Mouse (Mus musculus) Muller cell, postnatal 12 days (primary cell): ENCODE results near the gene S1pr3.

Source experiments
- DNase-seq: peaks from one replicate; pipeline ENCODE4 v3.0.0-alpha.2; 2015; ENCODE audit errors: inconsistent ontology term

S1pr3 gene

DNA sequence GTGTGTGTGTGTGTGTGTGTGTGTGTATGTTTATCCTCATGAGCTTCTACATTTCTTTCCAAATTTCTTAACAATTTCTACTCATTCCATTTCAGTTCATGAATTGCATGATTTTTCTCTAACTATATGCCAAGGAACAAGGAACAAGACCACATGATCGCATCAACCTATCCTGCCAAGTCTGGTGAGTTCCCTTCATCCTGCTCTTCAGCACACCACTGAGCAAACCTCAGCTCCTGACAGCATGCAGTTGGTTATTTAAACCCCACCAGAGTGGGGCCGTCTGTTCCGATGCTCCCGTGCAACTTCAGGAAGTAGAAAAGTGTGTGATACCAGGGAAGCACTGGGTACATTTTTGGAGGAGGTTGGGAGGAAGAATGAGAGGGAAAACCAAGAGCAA is 38.1 kb downstream of the S1pr3 start:
- DNase-seq = no peak

DNA sequence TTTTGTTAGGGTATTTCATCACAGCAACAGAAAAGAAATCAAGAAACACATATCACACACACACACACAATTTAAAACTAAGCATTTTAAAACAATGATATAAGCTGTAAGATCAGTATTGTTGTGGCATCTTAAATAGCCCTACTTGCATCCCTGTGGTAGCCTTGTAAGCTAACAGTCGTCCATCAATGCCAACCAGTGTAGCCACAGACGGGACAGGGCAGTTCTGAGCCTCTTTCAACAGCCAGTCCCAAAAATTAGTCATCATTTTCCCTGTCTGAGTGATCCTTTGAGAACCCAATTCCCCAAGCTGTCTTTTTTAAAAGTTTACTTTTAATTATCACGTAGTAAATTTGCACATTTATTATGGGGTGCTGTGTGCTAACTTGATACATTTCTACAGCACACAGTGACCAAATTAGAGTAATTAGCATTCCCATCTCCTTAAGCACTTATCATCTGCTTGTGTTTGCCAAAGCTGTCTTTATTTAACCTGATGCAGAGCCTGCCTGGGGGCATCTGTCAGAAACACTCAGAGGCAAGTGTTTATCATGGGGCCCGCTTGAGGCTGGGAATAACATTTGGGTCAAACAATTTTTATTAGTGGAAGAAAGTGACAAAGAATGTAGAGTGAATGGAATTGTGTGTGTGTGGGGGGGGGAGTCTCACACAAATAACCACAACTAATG is 47.9 kb downstream of the S1pr3 start:
- DNase-seq = peak; percentile 77

DNA sequence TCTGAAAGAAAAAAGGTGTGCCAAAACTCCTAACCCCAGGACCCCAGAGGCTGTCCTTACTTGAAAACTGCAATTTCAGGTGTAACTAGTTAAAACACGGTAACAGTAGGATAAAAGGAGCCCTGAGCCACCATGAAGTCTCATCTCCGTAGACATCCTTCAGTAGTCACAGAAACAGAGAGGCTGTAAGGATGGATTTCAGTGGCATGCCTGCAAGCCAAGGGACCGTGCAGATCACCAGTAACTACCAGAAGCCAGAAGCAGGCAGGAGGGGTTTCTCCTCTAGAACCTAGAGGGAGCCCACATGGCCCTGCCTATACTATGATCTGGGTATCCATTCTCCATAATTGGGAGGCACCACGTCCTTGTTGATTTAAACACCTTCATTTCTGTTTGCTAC is 55.9 kb downstream of the S1pr3 start:
- DNase-seq = no peak

DNA sequence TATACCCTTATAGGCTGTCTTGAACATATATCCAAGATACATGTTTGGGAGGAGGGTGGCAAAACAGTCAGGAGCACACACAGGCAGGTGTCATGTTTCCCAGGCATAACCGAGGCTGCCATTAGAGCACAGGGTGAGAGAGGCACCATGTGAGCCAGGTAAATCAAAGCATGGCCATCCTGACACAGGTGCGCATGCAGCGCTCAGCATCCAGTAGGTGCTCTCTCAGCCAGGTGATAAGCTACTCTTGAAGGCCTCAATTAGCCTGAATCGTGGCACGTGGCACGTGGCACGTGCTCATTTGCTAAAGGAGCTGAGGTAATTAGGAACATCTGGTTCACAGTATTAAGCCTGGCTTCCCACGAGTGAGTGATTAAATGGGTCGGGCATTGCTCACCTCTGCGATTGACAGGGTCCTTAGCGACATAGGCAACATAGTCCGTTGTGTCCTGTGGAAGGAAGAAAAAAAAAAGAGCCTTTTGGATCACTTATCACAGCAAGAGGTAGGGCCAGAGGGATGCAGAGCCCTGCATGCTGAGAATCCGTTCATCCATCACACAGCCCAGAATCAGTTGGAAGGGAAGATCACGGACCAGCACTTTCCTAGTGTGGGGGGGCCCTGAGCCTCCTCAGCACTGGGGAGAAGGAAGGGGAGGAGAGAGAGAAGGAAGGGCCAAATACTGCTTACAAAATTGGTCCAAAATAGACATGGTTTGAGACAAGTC is 57.8 kb downstream of the S1pr3 start:
- DNase-seq = no peak

DNA sequence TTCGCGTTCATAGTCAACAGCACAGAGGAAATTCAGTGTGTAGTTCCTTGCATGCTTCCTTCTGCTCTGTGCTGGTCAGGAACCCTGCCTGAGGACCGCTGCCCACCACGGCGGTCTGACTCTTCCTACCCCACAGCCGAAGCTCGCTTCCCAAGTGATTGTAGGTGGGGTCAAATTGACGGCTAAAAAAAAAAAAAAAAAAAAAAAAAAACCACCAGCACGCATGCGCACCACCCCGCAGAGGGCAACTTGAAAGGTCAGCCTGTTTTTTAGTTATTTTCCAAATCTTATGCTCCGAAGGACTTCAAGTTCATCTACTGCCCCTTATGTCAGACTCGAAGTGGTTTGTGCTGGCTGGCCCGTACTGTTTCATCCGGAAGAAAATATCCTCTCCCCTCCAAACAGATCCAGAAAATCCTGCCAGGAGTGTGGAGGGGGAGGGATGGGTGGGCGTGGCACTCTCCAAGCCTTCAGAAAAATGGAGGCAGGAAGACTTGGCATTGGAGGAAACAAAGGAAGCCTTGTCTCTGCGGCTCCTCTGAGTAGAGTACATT is 60.3 kb downstream of the S1pr3 start:
- no peak for DNase-seq
